Mouse (Mus musculus) T-helper 1 cell (primary cell): Measurements from ENCODE around the gene Pomt1.

Source experiments
- in situ Hi-C: fragments of 300-600 bp; cut with MboI, MseI; formaldehyde crosslinking; loops from one replicate; pipeline ENCODE4 v1.15.1; 2025; ENCODE audit warnings: high pct_unique_total_duplicates

Pomt1 gene

GRCm38 (mm10) chr2:32221577-32221976 is 14.8 kb upstream of the Pomt1 start:
- in situ Hi-C loops = no loop called here

DNA sequence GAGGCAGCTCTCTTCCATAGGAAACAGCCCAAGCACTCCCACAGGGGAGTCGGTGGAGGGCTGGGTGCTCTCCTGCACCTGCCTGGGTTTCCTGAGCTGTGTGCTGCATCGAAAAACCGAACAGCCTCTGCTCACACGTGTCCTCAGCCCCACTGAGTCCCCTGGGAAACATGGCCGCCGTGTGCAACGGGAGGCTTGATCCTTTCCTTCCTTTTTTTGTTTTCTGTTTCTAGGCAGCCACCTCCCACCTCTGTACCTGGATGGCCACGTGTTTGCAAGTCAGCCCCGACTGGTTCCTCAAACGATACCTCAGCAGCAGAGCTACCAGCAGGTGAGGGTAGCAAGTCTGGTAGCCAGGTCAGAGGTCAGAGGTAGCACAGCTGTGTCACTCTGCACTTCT is 14.3 kb upstream of the Pomt1 start:
- in situ Hi-C loops = no loop called here

DNA sequence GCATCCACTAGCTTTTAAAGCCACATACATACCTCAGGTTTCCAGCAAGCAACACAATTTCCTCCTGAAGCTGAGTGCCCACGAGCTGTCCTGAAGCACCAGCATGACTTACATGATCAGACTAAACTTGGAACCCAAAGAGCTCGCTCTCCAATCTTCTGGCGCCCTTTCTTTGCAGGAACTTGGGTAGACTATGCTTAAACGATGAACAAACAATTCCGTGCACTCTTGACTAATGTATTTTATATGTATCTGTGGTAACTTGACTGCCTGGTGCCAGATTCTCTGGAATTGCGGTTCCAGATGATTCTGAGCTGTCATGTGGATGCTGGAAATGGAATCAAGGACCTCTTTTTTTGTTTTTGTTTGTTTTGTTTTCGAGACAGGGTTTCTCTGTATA is 957 bp upstream of the Pomt1 start:
- in situ Hi-C loops = no loop called here

- in situ Hi-C loops = no loop called here
Measured at GRCm38 (mm10) chr2:32236760-32237487, 534 bp downstream of the Pomt1 start.

GRCm38 (mm10) chr2:32237571-32237970 is 1.2 kb downstream of the Pomt1 start:
- in situ Hi-C loops = no loop called here

DNA sequence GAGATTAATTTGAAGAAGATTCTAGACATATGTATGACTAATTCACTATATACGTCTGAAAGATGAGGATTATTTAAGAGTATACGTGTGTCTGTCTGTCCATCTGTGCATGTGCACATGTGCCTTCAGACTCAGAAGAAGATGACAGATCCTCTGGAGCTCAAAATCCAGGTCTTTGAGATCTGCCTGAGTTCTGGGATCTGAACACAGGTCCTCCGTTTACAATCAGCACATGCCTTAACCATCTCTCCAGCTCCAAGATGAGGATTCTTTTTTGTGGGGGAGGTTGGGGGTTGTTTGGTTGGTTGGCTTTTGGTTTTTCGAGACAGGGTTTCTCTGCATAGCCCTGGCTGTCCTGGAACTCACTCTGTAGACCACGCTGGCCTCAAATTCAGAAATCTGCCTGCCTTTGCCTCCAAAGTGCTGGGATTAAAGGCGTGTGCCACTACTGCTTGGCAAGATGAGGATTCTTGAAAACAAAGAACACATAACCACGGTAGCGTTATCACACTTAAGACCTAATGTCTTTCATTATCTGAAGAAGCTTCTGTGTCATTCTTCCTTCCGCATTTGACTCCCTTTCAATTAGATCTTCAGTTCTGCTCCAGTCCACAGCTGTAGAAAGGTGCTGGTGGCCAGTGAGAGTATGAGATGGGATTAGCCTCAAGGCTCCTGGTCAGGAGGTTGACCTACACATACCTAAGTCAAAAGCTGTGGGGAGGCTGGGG is 2.5 kb downstream of the Pomt1 start:
- in situ Hi-C loops = no loop called here

DNA sequence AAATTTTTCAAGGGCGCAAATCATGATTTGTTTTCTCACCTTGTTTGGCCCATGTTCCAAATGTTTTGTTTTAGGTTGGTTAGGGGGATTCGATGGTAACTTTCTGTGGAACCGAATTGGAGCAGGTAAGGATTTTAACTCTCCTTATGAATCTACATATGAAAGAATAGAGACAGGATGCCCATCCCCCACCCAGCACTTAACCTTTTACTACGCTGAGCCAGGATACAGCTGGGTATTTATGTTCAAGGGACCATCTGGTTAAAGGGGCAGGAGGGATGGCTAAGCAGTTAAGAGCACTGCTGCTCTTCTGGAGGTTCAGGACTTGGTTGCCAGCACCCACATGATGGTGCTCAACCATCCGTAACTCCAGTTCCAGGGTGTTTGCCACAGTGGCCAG is 4.2 kb downstream of the Pomt1 start:
- in situ Hi-C loops = no loop called here

- in situ Hi-C loops = no loop called here
Measured at GRCm38 (mm10) chr2:32242986-32243385, 6.6 kb downstream of the Pomt1 start.

DNA sequence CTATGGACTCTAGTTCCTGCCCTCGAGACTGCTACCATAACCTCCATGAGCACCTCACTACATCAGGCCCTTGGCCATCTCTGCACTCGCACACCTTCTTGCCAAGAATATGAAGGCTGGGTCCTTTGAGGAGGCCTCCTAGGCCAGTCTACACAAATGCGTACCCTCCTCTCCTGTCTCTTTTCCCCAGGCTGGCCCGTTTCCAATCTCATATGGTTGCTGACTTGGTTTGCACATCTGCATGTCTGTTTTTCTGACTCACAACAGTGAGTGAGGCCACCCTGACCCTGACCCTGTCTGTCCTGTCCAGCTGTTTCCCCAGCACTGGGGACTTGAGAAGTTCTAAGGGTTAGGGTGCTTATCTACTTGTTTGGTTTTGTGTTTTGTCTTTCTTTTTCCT is 10.4 kb downstream of the Pomt1 start:
- in situ Hi-C loops = no loop called here

- in situ Hi-C loops = no loop called here
Measured at GRCm38 (mm10) chr2:32248377-32249361, 12.3 kb downstream of the Pomt1 start.

DNA sequence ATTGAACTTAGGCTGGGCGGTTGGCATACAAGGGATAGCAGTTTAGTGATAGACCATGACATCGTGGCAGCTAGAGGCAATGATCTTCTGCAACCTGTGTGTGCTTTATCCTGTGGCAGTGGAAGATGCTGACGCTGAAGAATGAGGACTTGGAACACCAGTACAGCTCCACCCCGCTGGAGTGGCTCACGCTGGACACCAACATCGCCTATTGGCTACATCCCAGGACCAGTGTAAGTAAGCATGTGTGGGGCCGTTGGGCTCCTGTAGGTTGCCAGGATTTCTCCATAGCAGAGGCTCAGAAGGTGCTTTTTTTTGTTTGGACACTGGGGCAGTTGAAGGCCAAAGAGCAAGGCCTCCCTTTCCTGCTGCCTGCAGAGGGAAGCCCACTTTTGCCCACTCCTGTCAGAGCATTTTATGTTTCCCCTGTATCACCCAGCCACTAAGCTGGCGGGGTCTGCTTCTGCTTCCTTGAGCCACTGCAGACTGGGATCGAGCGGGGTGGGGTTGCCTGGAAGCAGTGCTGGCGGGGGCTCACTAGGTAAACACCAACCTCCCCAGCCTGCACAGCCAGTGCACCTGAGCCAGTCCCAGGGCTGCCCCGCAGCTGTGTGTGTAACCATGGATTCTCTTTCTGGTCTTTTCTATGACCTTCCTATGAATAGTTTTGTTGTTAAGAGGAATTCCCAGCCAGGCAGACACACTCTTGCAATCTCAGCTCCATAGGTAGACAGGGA is 15.6 kb downstream of the Pomt1 start:
- in situ Hi-C loops = no loop called here

- in situ Hi-C loops = no loop called here
Measured at GRCm38 (mm10) chr2:32252658-32253057, 16.3 kb downstream of the Pomt1 start.

DNA sequence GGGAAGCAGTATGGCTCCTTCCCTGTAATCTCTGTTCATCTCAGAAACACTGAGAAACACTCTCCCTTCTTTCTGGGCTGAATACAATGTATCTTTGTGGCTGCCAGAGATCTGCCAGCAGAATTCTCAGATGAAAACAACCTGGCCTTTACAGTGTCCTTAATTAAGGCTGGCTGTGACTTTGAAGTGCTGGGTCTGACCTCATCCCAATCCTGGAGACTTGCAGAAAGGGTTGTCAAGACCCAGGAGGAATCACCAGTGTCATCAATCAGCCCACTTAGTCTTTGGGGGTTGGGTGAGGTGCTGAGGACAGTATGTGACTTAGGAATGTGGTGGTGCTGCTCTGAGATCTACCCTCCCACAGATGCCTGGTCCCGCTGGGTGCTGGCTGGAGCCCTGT is 17.0 kb downstream of the Pomt1 start:
- in situ Hi-C loops = no loop called here

DNA sequence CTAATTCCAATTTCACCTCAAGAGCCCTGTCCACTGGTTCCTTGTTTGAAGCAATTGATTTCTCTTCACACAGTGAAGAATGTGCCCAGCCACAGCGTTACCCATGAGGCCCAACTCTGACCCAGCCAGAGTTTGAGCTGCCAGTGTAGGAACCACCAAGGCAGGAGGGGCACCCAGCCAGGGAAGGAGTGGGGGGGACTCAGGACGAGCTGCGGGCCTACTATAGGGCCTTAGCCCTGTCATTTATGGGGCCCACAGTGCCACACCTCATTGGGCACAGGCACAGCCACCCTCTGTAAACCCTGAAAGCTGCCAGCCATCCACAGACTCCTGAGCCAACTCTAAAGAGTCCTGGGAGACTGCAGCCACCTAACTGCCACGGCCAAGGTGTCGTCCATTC is 18.2 kb downstream of the Pomt1 start:
- in situ Hi-C loops = no loop called here

GRCm38 (mm10) chr2:32256273-32256672 is 19.9 kb downstream of the Pomt1 start:
- in situ Hi-C loops = no loop called here

DNA sequence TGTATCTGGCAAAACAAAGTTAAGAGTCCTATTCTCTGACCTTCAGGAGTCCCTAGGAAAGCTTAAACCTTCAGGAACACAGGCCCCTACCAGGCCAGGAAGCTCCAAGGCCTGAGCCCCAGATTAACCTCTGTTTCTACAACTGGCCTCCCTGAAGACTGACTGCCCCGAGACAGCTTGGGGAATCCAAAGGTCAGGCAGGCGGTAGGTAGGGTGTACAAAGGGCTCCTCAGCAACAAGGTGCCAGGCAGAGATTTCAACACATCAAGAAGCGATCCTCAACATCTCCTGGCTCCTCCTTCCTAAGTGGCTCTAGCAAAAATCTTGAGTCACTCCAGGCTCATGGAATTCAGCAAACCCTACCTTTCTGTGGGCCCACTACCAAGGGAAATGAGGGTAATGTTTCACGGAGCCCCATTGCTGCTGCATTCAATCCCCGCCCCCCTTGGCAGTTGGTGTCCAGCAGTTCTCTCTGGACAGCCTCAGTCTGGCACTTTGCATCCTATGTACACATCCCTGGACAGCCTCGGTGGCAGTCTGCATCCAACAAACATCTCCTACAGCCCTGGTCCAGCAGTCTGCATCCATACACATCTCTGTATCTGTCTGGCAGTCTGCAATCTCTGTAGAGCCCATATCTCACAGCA is 22.6 kb downstream of the Pomt1 start:
- in situ Hi-C loops = no loop called here

- in situ Hi-C loops = no loop called here
Measured at GRCm38 (mm10) chr2:32259657-32260417, 23.4 kb downstream of the Pomt1 start, which contains the start of gene Uck1. Gene Uck1 (minus strand): TSS chr2:32260159.

- in situ Hi-C loops = no loop called here
Measured at GRCm38 (mm10) chr2:32260635-32261034, 24.2 kb downstream of the Pomt1 start.

GRCm38 (mm10) chr2:32275823-32276222 is 39.4 kb downstream of the Pomt1 start:
- in situ Hi-C loops = no loop called here

GRCm38 (mm10) chr2:32282289-32282688 is 45.9 kb downstream of the Pomt1 start:
- in situ Hi-C loops = no loop called here
